Mouse (Mus musculus) intestine, postnatal 0 days (tissue): ENCODE data around the gene Gm28308. TPM values are rescaled to one million over a fixed set of nuclear protein-coding genes. Genes with fewer than 3 reads are reported as not detected.
A peak's percentile ranks its signal among the peaks of the same experiment; 100 is the strongest.

Source experiments
- ATAC-seq: fragments of 200-750 bp; cut with Nextera tagmentation; 2 replicates; pipeline ENCODE4 v1.8.0; 2017; ENCODE audit warnings: mild to moderate bottlenecking, moderate TSS enrichment, moderate library complexity
- H3K27ac ChIP-seq: fragments of 300-500 bp; sonication (generic); 2 replicates; pipeline ENCODE4 v1.5.1; 2014; ENCODE audit warnings: mild to moderate bottlenecking, low read depth, low read length, moderate library complexity
- H3K27me3 ChIP-seq: fragments of 300-500 bp; sonication (generic); replicated peaks from 2 replicates; pipeline ENCODE4 v1.6.1; 2014; ENCODE audit warnings: low read length, mixed read lengths; ENCODE audit not compliant: control insufficient read depth, insufficient read depth
- H3K36me3 ChIP-seq: fragments of 300-500 bp; sonication (generic); 2 replicates; pipeline ENCODE4 v1.6.1; 2014; ENCODE audit warnings: mild to moderate bottlenecking, moderate library complexity; ENCODE audit not compliant: control insufficient read depth, insufficient read depth
- H3K4me1 ChIP-seq: fragments of 300-500 bp; sonication (generic); replicated peaks from 2 replicates; pipeline ENCODE4 v1.6.1; 2014; ENCODE audit warnings: antibody characterized with exemption, low read length, mixed read lengths; ENCODE audit not compliant: control insufficient read depth, insufficient read depth
- H3K4me2 ChIP-seq: fragments of 300-500 bp; sonication (generic); replicated peaks from 2 replicates; pipeline ENCODE4 v1.6.1; 2014; ENCODE audit warnings: low read depth, mild to moderate bottlenecking, moderate library complexity
- H3K4me3 ChIP-seq: fragments of 300-500 bp; sonication (generic); 2 replicates; pipeline ENCODE4 v1.5.1; 2014; ENCODE audit warnings: low read depth, low read length
- H3K9ac ChIP-seq: fragments of 300-500 bp; sonication (generic); 2 replicates; pipeline ENCODE4 v1.6.1; 2014; ENCODE audit warnings: mild to moderate bottlenecking, low read depth, low read length
- H3K9me3 ChIP-seq: fragments of 300-500 bp; sonication (generic); 2 replicates; pipeline ENCODE4 v1.6.1; 2016; ENCODE audit warnings: mixed run types; ENCODE audit not compliant: control insufficient read depth
- CTCF ChIP-seq: sonication (generic); IDR thresholded peaks from 2 replicates; pipeline ENCODE4 v1.5.1; 2016; ENCODE audit warnings: low read depth, mild to moderate bottlenecking, control low read depth, antibody characterized with exemption, moderate library complexity
- WGBS: fragments of 180-500 bp; shearing (Covaris S2); extraction: QIAGEN DNeasy Blood & Tissue Kit; methylation state at CpG from one replicate; pipeline ENCODE4 v1.1.7; 2014; 5-methylcytosine and 5-hydroxymethylcytosine counted together
- polyA plus RNA-seq: library from polyadenylated mRNA; unstranded; fragments of >200 nt; fragmentation: Nextera tagmentation; extraction: Ambion mirVana; gene quantifications from 2 replicates; pipeline ENCODE4 v1.2.1, GENCODE M21; 2015

Gm28308 gene
- polyA plus RNA-seq: not detected in 2 replicates

DNA sequence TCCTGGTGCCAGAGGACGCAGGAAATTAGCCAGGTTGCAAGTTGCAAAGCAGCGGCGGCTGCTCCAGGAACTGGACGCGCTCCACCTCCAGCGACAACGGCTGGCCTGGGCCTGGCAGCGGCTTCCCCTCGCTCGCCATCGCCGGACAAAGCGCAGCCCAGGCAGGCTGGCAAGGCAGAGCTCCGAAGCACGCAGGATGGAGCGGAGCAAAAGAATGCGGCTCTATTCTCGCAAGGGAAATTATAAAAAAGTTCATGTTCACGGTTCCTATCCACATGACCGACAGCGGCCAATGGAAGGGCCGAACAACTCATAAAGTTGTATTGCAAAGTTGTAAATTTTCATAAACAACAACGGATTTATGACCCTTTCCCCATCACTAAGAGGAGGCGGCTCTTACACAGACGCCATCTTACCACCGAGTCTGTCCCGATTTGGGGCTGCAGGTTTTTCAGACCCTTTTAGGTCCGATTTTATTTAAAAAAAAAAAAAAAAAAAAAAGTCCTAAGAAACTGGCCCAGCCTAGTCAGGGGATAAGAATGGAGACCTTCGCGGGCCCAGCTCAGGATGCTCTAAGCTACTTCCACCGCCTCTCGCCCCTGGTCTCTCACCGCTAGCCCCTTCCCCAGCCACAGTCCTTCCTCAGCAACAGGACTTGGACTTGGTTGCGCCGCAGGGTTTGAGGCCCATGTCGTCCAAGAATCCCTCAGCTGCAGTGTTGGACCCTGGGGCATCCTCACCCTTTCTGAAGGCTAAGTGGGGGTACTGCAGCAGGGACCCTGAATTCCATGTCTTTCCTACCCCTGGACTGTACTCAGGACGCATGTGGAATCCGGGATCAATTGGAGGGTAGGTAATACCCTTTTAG, at the start of gene Gm28308, which contains the start of gene Hoxa3:
Gene Gm28308, minus strand, starts transcription at position 221 of the 868 bp plus-strand sequence.
Gene Hoxa3, minus strand, starts transcription at position 218 of the 868 bp plus-strand sequence.
- H3K27ac ChIP-seq: peak within 1 kb of the TSS; percentile 69
- TF ChIP-seq CTCF: no peak
- 14% methylated on average over 38 of the region's 38 CpGs for WGBS
- no peaks in the 10 kb centered on the region for H3K36me3 ChIP-seq
- peak within 1 kb of the TSS; percentile 54 for H3K9ac ChIP-seq
- H3K4me2 ChIP-seq: peak within 1 kb of the TSS; percentile 66
- H3K9me3 ChIP-seq: no peaks in the 10 kb centered on the region
- H3K27me3 ChIP-seq: peaks cover 95% of the 10 kb centered on the region
- H3K4me1 ChIP-seq: no peaks in the 10 kb centered on the region
- peak; percentile 16; the same call in 1 of the 2 replicates for ATAC-seq
- peak within 1 kb of the TSS; percentile 52 for H3K4me3 ChIP-seq

DNA sequence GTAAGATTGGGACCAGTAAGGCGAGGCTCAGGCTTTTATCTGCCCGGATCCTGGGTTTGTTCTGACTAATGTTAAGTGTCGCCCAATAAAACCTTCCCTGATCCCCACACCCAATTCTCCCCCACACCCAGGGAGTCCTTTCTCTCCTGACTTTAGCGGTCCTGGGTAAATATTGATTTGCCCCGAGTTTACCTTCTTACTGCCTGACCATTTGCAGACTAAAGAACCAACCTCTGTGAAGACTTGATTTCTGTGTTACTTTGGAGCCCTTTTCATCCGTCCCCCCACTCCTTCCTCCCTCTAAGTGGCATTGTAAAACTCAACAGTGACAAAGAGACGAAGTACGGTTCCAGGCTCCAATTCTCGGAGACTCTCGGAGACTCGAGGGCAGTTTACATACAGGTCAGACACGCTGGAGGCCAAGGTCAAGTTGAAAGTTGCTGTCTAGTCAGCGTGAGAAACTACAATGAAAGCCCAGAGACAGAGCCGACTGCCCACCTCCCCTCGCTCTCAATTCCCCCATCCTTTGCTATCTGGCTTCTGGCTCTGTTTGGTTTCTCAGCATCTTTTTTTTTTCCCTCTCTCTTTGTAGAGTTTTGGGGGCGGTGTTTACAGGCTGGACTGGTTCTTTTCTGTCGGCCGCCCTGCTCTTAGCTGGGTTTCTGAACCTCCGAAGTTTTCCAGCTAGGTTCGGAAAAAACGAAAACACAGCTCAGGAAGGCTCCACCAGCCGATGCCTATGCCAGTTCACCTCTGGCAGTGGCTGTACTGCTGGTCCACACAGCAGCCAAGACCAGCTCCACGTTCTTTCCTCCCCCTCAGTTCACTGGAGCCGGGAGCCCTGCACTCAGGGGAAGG, 49.6 kb upstream of the Gm28308 start:
- no peaks in the 10 kb centered on the region for H3K9me3 ChIP-seq
- no peak overlapping the region for H3K9ac ChIP-seq
- H3K4me2 ChIP-seq: no peak overlapping the region
- peak overlapping the region; percentile 2; the same call in 1 of the 2 replicates for H3K4me3 ChIP-seq
- no peaks in the 10 kb centered on the region for H3K36me3 ChIP-seq
- no peaks in the 10 kb centered on the region for H3K4me1 ChIP-seq
- ATAC-seq: no peak
- H3K27me3 ChIP-seq: peaks cover 88% of the 10 kb centered on the region
- WGBS: 3% methylated on average over 24 of the region's 24 CpGs
- TF ChIP-seq CTCF: no peak
- no peak overlapping the region for H3K27ac ChIP-seq

DNA sequence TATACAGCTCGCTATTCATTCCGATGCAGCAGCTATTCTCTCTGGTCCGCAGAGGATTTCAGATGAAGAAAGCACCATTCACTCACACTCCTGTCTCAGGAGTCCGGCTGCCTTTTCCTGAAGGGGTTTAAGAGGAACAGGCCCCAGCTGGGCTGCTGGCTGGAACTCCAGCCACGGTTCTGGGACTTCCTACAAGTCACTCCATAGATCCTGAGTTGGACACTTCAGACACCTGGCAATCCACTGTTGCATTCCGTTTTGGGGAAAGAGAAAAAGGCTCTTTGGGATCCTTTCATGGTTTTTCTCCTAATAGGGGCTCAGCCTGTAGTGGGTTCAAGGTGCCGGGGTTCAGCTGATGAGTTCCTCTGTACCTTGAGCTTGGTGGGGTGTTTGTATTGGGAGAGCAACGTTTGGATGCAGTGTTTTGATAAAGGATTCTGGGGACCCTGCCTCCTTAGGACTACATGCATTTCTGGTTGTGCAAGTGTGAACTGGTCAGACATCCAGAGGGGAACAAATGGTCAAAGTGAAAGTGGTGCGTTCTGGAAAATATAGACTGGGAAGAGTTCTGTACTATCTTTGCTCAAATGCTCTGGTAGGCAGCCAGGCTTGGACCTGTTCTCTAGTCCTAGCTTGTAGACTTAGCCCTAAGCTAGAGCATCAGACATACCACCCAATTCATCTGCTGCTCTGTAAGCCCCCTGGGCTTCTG, 48.8 kb upstream of the Gm28308 start:
- Histone ChIP-seq H3K27ac (no peak overlapping the region), H3K36me3 (no peaks in the 10 kb centered on the region), H3K4me3 (peak overlapping the region; percentile 2; the same call in 1 of the 2 replicates), H3K4me1 (no peaks in the 10 kb centered on the region), H3K27me3 (peaks cover 87% of the 10 kb centered on the region), H3K9ac (no peak overlapping the region), H3K9me3 (no peaks in the 10 kb centered on the region), H3K4me2 (no peak overlapping the region)
- 5% methylated on average over 9 of the region's 9 CpGs for WGBS
- no peak for TF ChIP-seq CTCF
- ATAC-seq: no peak

DNA sequence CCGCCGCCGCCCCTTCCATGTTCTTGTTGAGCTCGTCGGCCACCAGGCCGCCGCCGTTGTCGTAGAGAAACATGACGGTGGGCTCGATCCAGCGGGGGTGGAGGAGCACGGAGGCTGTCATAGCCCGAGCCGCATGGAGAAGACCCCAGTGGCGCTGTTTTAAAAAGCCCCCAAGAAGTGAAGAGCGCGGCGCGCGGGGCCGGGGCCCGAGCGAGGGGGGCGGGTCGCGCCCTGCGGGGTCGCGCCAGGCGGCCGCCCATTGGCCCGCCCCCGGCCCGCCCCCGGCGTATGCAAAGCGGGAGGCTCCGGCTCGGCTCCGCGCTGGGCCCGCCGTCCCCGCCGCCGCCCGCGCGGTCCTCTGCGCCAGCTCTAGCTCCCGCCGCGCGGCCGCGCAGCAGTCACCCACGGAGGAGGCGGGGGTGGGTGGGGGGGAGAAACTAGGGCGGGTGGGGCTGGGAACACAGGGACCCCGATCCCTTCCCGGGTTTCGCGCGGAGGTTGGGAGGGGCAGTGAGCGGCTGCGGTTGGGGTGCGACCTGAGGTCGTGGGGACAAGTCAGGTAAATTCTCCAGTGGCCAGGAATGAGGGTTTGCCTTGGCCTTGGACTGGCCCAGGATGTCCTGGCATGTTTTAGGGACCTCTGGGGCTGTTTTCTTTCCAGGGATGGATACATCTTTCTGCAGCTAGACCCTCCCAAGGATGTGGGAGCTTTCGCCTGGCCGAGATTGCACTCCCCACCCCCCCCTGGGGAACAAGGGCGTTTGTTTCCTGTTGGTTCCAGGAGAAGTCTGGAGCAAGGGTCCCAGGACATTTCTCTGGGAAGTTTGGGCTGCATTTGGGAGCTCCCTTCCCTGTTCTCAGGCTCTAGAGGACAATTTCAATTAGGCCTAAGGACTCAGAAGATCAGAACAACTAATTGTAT, 47.8 kb upstream of the Gm28308 start, which contains the start of gene Hoxa13:
Gene Hoxa13, minus strand, starts transcription at position 227 of the 922 bp plus-strand sequence.
- no peak within 1 kb of the TSS for H3K27ac ChIP-seq
- H3K27me3 ChIP-seq: peaks cover 86% of the 10 kb centered on the region
- H3K9ac ChIP-seq: peak within 1 kb of the TSS; percentile 31
- no peak for TF ChIP-seq CTCF
- peak; percentile 31; the same call in 1 of the 2 replicates for ATAC-seq
- peak within 1 kb of the TSS; percentile 73 for H3K4me2 ChIP-seq
- WGBS: 1% methylated on average over 35 of the region's 72 CpGs
- H3K36me3 ChIP-seq: no peaks in the 10 kb centered on the region
- H3K4me1 ChIP-seq: no peaks in the 10 kb centered on the region
- peak within 1 kb of the TSS; percentile 45 for H3K4me3 ChIP-seq
- H3K9me3 ChIP-seq: no peaks in the 10 kb centered on the region

DNA sequence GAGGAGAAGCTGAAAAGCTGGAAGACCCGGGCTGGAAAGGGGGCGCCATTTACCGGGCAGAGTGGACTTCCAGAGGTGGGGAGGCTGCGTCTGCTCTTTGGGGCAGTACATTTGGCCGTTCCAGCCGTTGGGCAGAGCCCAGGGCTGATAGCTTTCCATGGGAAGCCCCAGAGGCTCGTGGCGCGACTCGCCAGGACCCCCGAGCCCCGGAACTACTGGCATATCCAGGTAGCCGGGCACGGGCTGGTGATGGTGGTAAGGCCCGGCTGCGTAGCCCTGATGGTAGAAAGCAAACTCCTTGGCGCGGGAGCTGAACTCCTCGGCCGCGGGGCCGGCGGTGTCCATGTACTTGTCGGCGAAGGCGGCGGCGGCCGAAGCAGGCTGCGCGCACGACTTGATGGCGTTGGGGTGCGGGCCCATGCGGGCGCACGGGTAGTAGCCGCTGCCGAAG, 46.7 kb upstream of the Gm28308 start:
- peak overlapping the region; percentile 73 for H3K4me2 ChIP-seq
- peak overlapping the region; percentile 45 for H3K4me3 ChIP-seq
- H3K9ac ChIP-seq: peak overlapping the region; percentile 31; the same call in 1 of the 2 replicates
- H3K36me3 ChIP-seq: no peaks in the 10 kb centered on the region
- H3K9me3 ChIP-seq: no peaks in the 10 kb centered on the region
- no peaks in the 10 kb centered on the region for H3K4me1 ChIP-seq
- H3K27me3 ChIP-seq: peaks cover 86% of the 10 kb centered on the region
- WGBS: under 1% methylated on average over 33 of the region's 39 CpGs
- TF ChIP-seq CTCF: no peak
- H3K27ac ChIP-seq: no peak overlapping the region
- no peak for ATAC-seq
